Comparison of ENCODE assay signal across 8 mouse cellular contexts in the genomic region with DNA sequence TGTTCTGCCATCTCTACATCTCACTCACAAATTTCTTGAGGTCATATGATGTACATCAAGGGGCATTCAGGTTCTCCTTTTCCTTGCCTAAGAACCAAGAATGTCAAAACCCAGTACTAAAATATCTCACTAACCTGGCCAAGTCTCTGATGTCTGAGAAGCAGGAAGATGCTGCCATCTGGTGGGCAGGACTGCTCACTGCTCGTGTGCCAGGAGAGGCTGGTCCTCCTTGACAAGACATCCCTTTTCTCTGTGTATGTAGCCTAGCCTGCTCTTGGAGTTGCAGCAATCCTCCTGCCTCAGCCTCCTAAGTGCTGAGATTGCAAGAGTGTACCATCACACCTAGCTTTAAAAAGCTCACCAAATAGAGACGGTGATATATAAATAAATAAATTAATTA. TPM values are rescaled to one million over a fixed set of nuclear protein-coding genes. Genes with fewer than 3 reads are reported as not detected.
DNase-seq lines count a peak whose midpoint lies in the region; ATAC-seq and TF ChIP-seq lines count a peak whose summit lies in the region.

No protein-coding gene starts in this region.

- H3K4me1 ChIP-seq in G1E (ENCODE audit: insufficient read depth, low read depth, low read length): peaks cover 8% of the 10 kb centered on the region; the same call in 1 of the 2 replicates

- ATAC-seq in G1E (ENCODE audit: extremely low read depth, insufficient number of reproducible peaks, low FRiP score, poor library complexity, severe bottlenecking): peak; percentile 60

- DNase-seq in G1E (ENCODE audit: low spot score): peak; percentile 36
- DNase-seq in adrenal gland, postnatal 10 days: peak; percentile 84
- DNase-seq in embryo, embryonic 11.5 days (ENCODE audit: low read depth, low spot score): peak; percentile 59
- peak; percentile 30 to 55 for DNase-seq in heart, adult 9 months (ENCODE audit: low spot score in 2 of 2)
- peak; percentile 79 for DNase-seq in layer of hippocampus, adult 9-10 months (ENCODE audit: low spot score)
- peak; percentile 75 for DNase-seq in lung, postnatal 14 days
- peak; percentile 81 for DNase-seq in right cerebral cortex, postnatal 14 days
- peak; percentile 18 for DNase-seq in yolk sac, embryonic 10.5 days (ENCODE audit: low spot score)

- no peaks in the 10 kb centered on the region for H3K27me3 ChIP-seq in G1E (ENCODE audit: insufficient read depth, low read length)

- no peaks in the 10 kb centered on the region for H3K9me3 ChIP-seq in G1E (replicated peaks)

- H3K36me3 ChIP-seq in G1E (replicated peaks): peaks cover 90% of the 10 kb centered on the region

- H3K4me3 ChIP-seq in G1E (ENCODE audit: low read depth, low read length): no peak overlapping the region

- TF ChIP-seq CTCF in G1E (IDR thresholded peaks at IDR 0.05; ENCODE audit: low read depth, low read length): peak; percentile 79

RNA-seq across cellular contexts. Expression of a gene that starts 11.9 kb away (rescaled TPM):
- total RNA-seq in G1E (2014; fragmentation: Nextera tagmentation) (103 and 109 TPM in 2 replicates), G1E (2017) (119 and 130 TPM in 2 replicates)
- 12.2 and 17.6 TPM in 2 replicates for polyA plus RNA-seq in G1E (2012)
- 10 to 100 TPM; 42.8 to 44.1 TPM for total RNA-seq in adrenal gland, postnatal 10 days (2021)

RNA-seq across cellular contexts. Expression of a gene that starts 12.0 kb away (rescaled TPM):
- total RNA-seq in G1E (2014; fragmentation: Nextera tagmentation): 54.6 and 57.9 TPM in 2 replicates
- total RNA-seq in G1E (2017): 48.2 and 51.5 TPM in 2 replicates
- 10.5 and 15.8 TPM in 2 replicates for polyA plus RNA-seq in G1E (2012)
- total RNA-seq in adrenal gland, postnatal 10 days (2021): 10 to 100 TPM; 22.3 to 28.5 TPM

Comparison
In these comparisons a context has a peak if more than half of its experiments do, and no peak if none do; other contexts are left out.
1. DNase-seq: peak in every context shown above with its lines; median percentile 84 in adrenal gland, postnatal 10 days; 81 in right cerebral cortex, postnatal 14 days; 79 in layer of hippocampus, adult 9-10 months; 75 in lung, postnatal 14 days; 59 in embryo, embryonic 11.5 days; 42 in heart, adult 9 months; 36 in G1E; 18 in yolk sac, embryonic 10.5 days.